Mouse (Mus musculus) monocyte, adult 5-6 weeks (primary cell): ENCODE data around the gene Casp12. TPM values are rescaled to one million over a fixed set of nuclear protein-coding genes. Genes with fewer than 3 reads are reported as not detected.

Source experiments
- ATAC-seq: fragments of 153-309, 156-312 bp; replicated peaks from 2 replicates; pipeline ENCODE4 v1.8.0; 2017; ENCODE audit warnings: mild to moderate bottlenecking; ENCODE audit not compliant: low TSS enrichment, insufficient number of reproducible peaks, severe bottlenecking, poor library complexity, low FRiP score
- total RNA-seq: library from RNA; stranded (forward); fragments of 200-1000, 200-491, 200-594 nt; gene quantifications from 3 replicates; pipeline ENCODE4 v1.2.3, GENCODE M21; 2017

Casp12 gene
- total RNA-seq, 1 experiment from 2014 or later = 1.2 TPM

DNA sequence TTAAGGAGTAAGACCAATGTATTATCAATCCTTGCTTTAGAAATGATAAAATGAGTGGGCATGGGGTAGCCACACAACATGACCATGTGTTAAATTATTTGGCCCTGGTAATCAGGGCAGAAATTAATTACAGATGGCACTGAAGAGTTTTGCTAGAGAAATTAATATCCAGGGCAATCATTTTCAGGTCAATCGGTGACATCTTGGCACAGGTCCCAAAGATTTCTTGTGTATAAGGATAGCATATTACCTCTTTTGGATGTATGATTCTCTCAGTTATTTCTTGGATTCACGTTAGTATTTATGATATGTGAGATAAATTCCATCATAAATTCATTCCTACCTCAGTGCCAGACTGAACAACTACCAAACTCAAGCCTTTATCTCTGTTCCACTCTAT lies 72.6 kb downstream of the Casp12 start:
- no peak for ATAC-seq

Other genes starting within 250 kb of the Casp12 start
- gene Casp1, start 46.9 kb upstream of the Casp12 start, total RNA-seq = 145 to 193 TPM (median 151 TPM) in 3 replicates
- 59.4 to 98.6 TPM (median 74.0 TPM) in 3 replicates for gene Casp4, start 36.6 kb upstream of the Casp12 start, total RNA-seq